Mouse (Mus musculus) layer of hippocampus, adult 2 months (tissue): ENCODE data around the gene Scaper. TPM values are rescaled to one million over a fixed set of nuclear protein-coding genes. Genes with fewer than 3 reads are reported as not detected.
A peak's percentile ranks its signal among the peaks of the same experiment; 100 is the strongest.

ENCODE experiments used
- DNase-seq, 2 experiments: peaks; one replicate each; pipeline ENCODE4 v3.0.0; 2022; ENCODE audit warnings: low spot score in 2 of 2
- H3K27ac ChIP-seq: fragments of 200-600 bp; 2 replicates; pipeline ENCODE4 v1.8.1; 2022
- H3K4me3 ChIP-seq: fragments of 200-600 bp; 2 replicates; pipeline ENCODE4 v1.8.1; 2022; ENCODE audit warnings: mild to moderate bottlenecking
- CTCF ChIP-seq: fragments of 200-600 bp; conservative IDR thresholded peaks from 2 replicates; pipeline ENCODE4 v1.8.1; 2022; ENCODE audit warnings: antibody characterized with exemption, mild to moderate bottlenecking, moderate library complexity
- total RNA-seq, 2 experiments: library from RNA; stranded (reverse); gene quantifications; 2 replicates each; pipeline ENCODE4 v1.2.3; 2021

The Scaper gene
- total RNA-seq, 2 experiments from 2014 or later, result 31.2 to 34.0 TPM

- no peak overlapping the region for H3K4me3 ChIP-seq
- no peak overlapping the region for H3K27ac ChIP-seq
- TF ChIP-seq CTCF, result no peak
- DNase-seq, result no peak
These were observed 395.3 kb downstream of the Scaper start for GRCm38 (mm10) chr9:55542366-55543325.

GRCm38 (mm10) chr9:55541681-55542365, 396.1 kb downstream of the Scaper start:
- no peak for TF ChIP-seq CTCF

DNA sequence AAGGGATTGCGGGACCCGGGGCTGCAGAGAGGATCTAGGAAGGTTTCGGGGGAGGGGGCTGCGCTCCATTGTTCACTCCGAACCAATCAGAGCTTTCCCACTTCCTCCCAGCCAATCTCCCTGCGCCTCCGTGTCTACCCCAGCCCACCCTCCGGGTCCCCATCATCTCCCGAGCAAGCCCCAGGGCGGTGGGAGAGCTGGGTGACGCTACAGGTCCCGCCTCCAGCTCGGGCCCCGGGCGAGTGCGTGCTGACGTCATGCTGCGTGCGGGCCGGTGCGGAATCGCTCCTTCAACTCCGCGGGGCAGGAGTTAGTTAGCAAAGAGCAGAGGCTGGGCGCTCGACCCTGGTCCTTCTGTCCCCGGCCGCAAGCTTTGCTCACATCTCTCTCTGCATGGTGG, 397.0 kb downstream of the Scaper start:
- no peak for TF ChIP-seq CTCF
- H3K4me3 ChIP-seq, result peak overlapping the region; percentile 39; the same call in 1 of the 2 replicates
- DNase-seq, result no peak
- H3K27ac ChIP-seq, result no peak overlapping the region

More at GRCm38 (mm10) chr9:55541681-55542365, 396.1 kb downstream of the Scaper start:
- Histone ChIP-seq H3K4me3 (no peak overlapping the region), H3K27ac (no peak overlapping the region)
- DNase-seq, result no peak

- no peak overlapping the region for H3K27ac ChIP-seq
- TF ChIP-seq CTCF, result no peak
- no peak overlapping the region for H3K4me3 ChIP-seq
- DNase-seq, result no peak
These were observed 397.5 kb downstream of the Scaper start for GRCm38 (mm10) chr9:55540391-55540770.

- TF ChIP-seq CTCF, result no peak
- DNase-seq, result no peak
- no peak overlapping the region for H3K27ac ChIP-seq
- H3K4me3 ChIP-seq, result no peak overlapping the region
These were observed 398.1 kb downstream of the Scaper start for GRCm38 (mm10) chr9:55539661-55540390.

- no peak for DNase-seq
- no peak overlapping the region for H3K4me3 ChIP-seq
- no peak for TF ChIP-seq CTCF
- no peak overlapping the region for H3K27ac ChIP-seq
These were observed 398.9 kb downstream of the Scaper start for GRCm38 (mm10) chr9:55539006-55539405.

GRCm38 (mm10) chr9:55538377-55538776, 399.5 kb downstream of the Scaper start, which contains the start of gene Isl2:
TSS of gene Isl2 (plus strand) at chr9:55538672.
- no peak for DNase-seq
- Histone ChIP-seq H3K27ac (no peak within 1 kb of the TSS), H3K4me3 (no peak within 1 kb of the TSS)
- no peak for TF ChIP-seq CTCF

DNA sequence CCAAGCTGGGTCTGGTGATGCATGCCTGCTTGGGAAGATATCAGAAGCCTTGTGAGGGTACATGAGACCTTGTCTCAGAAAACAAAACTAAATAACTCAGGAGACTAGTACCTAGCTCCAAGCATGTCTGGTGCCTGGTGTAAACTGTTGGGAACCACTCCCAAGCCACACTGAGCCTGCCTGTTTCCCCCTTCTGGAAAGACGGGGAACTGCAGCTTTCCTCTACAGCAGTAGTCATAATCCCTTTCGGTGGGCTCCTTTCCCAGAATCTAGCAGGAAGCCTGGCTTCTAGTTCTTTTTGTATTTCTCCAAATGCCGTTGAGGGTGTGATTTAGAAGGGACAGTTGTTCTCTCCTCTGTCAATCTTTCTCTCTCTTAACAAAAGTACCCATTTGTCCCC, 402.0 kb downstream of the Scaper start:
- peak; percentile 90 for TF ChIP-seq CTCF
- no peak overlapping the region for H3K4me3 ChIP-seq
- DNase-seq, result peak; percentile 12 to 56
- H3K27ac ChIP-seq, result no peak overlapping the region

- no peak overlapping the region for H3K4me3 ChIP-seq
- DNase-seq, result no peak
- no peak overlapping the region for H3K27ac ChIP-seq
- peak; percentile 61 for TF ChIP-seq CTCF
These were observed 412.2 kb downstream of the Scaper start for GRCm38 (mm10) chr9:55525716-55526115.

DNA sequence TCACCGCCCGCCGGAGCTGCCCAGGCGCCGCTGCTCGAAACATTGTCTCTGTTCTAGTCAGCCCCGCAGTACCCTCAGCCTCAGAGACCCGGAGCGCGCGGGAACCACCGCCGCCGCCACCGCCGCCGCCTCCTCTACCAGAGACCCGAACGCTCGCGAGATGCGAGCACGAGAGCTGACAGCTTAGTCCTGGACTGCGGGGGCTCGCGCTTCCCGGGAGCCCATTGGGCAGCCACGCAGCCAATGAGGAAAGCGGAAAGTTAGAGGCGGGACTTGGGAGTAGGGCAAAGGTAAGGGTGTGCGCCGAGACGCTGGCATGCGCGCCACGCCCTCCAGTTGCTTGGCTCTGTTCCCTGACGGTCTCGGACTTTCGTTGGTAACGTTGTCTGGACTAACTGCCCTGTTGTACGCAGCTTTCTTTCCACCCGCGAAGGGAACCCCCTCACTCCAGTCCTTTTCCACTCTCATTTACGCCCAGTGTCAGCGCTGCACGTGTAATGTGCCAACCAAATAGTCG, 425.8 kb downstream of the Scaper start, which contains the start of gene Etfa:
Gene Etfa, minus strand, starts transcription at position 217 of the 517 bp plus-strand sequence.
- DNase-seq, result peak; percentile 92 to 93
- H3K27ac ChIP-seq, result peak within 1 kb of the TSS; percentile 94
- H3K4me3 ChIP-seq, result peak within 1 kb of the TSS; percentile 88
- TF ChIP-seq CTCF, result no peak

DNA sequence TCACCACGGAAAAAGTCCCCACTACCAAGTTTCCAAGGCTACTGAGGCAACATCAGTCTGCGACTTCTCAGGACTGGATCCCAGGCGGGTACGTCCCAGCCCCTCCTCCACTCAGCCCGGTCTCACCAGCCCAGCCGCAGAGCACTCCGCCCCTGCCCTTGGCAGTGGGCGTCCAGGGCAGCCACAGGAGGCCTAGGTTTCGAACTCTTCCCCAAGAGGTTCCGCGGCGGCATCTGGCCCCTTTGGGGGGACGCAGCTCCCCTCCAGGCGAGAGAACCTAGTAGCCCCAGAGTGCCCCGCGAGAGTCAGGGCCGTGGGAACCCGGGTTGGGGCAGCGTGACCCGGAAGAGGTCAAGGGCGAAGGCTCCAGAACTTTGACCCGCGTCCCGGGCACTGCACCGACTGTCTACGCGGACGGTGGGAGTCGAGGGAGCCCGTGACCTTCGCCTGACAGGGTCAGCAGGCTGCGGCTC, 426.4 kb downstream of the Scaper start:
- H3K27ac ChIP-seq, result peak overlapping the region; percentile 94
- H3K4me3 ChIP-seq, result peak overlapping the region; percentile 88
- TF ChIP-seq CTCF, result no peak
- DNase-seq, result peak; percentile 27 to 38

- peak overlapping the region; percentile 88; the same call in 1 of the 2 replicates for H3K4me3 ChIP-seq
- DNase-seq, result no peak
- no peak for TF ChIP-seq CTCF
- H3K27ac ChIP-seq, result no peak overlapping the region
These were observed 427.2 kb downstream of the Scaper start for GRCm38 (mm10) chr9:55510651-55511235.
